Mouse (Mus musculus) gastrocnemius, adult 18-20 months (tissue): ENCODE results near the gene Pars2. TPM values are rescaled to one million over a fixed set of nuclear protein-coding genes. Genes with fewer than 3 reads are reported as not detected.

ENCODE experiments used
- DNase-seq: peaks from one replicate; pipeline ENCODE4 v3.0.0; 2021; ENCODE audit warnings: low spot score
- total RNA-seq, 2 experiments: library from RNA; stranded (reverse); gene quantifications; 2 replicates each; pipeline ENCODE4 v1.2.3; 2021

The Pars2 gene
- total RNA-seq, 2 experiments from 2014 or later, result 2.4 to 3.4 TPM

GRCm38 (mm10) chr4:106633281-106634085 is 17.4 kb upstream of the Pars2 start:
- DNase-seq, result no peak

GRCm38 (mm10) chr4:106634086-106634479 is 16.8 kb upstream of the Pars2 start:
- no peak for DNase-seq

GRCm38 (mm10) chr4:106643483-106644217 is 7.2 kb upstream of the Pars2 start:
- no peak for DNase-seq

- peak; percentile 63 for DNase-seq
Measured at GRCm38 (mm10) chr4:106644218-106644610, 6.7 kb upstream of the Pars2 start.

GRCm38 (mm10) chr4:106645797-106646196 is 5.1 kb upstream of the Pars2 start:
- no peak for DNase-seq

GRCm38 (mm10) chr4:106647137-106647536 is 3.7 kb upstream of the Pars2 start:
- peak; percentile 34 for DNase-seq

- DNase-seq, result no peak
Measured at GRCm38 (mm10) chr4:106652546-106652945, 1.7 kb downstream of the Pars2 start.

- no peak for DNase-seq
Measured at GRCm38 (mm10) chr4:106653051-106653450, 2.2 kb downstream of the Pars2 start.

- DNase-seq, result peak; percentile 56
Measured at GRCm38 (mm10) chr4:106655681-106656080, 4.8 kb downstream of the Pars2 start.

GRCm38 (mm10) chr4:106663956-106664470 is 13.1 kb downstream of the Pars2 start:
- no peak for DNase-seq

GRCm38 (mm10) chr4:106664697-106665096 is 13.8 kb downstream of the Pars2 start:
- DNase-seq, result no peak

GRCm38 (mm10) chr4:106665269-106665668 is 14.4 kb downstream of the Pars2 start:
- no peak for DNase-seq

- no peak for DNase-seq
Measured at GRCm38 (mm10) chr4:106665673-106666072, 14.8 kb downstream of the Pars2 start.

GRCm38 (mm10) chr4:106666546-106666945 is 15.7 kb downstream of the Pars2 start:
- peak; percentile 84 for DNase-seq

GRCm38 (mm10) chr4:106676749-106677148 is 25.9 kb downstream of the Pars2 start:
- no peak for DNase-seq

- DNase-seq, result peak; percentile 90
Measured at GRCm38 (mm10) chr4:106678442-106679118, 27.7 kb downstream of the Pars2 start, which contains the start of gene Ttc4. TSS of gene Ttc4 (minus strand) at chr4:106678944.

- no peak for DNase-seq
Measured at GRCm38 (mm10) chr4:106679152-106679551, 28.3 kb downstream of the Pars2 start.

- DNase-seq, result no peak
Measured at GRCm38 (mm10) chr4:106680955-106681354, 30.1 kb downstream of the Pars2 start.

- DNase-seq, result no peak
Measured at GRCm38 (mm10) chr4:106688636-106689296, 37.9 kb downstream of the Pars2 start.

- DNase-seq, result no peak
Measured at GRCm38 (mm10) chr4:106693841-106694430, 43.1 kb downstream of the Pars2 start.

- DNase-seq, result peak; percentile 57
Measured at GRCm38 (mm10) chr4:106699989-106700388, 49.1 kb downstream of the Pars2 start.
